Mouse (Mus musculus) gastrocnemius, postnatal 4 days (tissue): ENCODE results near the gene Hoxb7. TPM values are rescaled to one million over a fixed set of nuclear protein-coding genes. Genes with fewer than 3 reads are reported as not detected.

Experiments used
- DNase-seq, 2 experiments: peaks; one replicate each; pipeline ENCODE4 v3.0.0; 2021 to 2022; ENCODE audit warnings: low spot score in 2 of 2, mixed read lengths in 2 of 2
- total RNA-seq, 2 experiments: library from RNA; stranded (reverse); gene quantifications; 2 replicates each; pipeline ENCODE4 v1.2.3; 2021

Hoxb7 gene
- total RNA-seq, 2 experiments from 2014 or later, result 1.8 to 2.1 TPM

- no peak for DNase-seq
Observed at GRCm38 (mm10) chr11:96284041-96284749, 2.2 kb upstream of the Hoxb7 start.

DNA sequence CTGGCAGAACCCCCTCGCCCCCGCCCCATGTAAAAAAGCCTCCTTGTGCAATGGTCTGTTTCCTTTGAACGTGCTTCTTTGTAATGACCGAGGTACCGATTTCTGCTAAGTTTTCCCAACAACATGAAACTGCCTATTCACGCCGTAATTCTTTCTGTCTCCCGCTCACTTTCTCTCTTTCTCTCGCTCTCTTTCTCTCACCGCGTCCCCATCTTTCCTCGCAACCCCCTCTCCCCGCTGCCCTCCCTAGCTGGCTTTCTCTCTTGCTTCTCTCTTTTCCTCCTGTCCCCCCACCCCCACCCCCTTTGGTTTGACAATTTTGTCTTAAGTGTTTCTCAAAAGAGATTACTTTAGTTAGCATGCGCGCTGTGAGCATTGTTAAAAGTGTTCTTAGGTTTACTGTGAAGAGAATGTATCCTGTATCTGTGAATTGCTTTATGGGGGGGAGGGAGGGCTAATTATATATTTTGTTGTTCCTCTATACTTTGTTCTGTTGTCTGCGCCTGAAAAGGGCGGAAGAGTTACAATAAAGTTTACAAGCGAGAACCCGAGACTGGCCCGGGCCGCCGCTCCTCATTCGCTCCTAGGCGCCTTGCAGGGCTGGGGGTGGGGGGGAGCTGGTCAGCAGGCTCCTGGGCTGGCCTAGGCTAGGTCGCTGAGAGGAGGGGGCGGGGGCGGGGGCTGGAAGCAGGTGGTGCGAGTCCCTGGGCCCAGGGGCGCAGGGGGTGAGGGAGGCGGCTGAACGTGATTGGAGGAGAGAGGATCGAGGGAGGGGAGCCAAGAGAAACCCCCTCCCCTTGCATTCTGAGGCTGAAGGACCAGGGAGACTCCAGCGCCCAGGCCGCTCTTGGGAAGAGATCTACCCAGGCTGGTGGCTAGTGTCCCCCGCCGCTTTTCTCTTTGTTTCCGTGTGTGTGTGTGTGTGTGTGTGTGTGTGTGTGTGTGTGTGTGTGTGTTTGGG is 1.4 kb upstream of the Hoxb7 start:
- DNase-seq, result no peak

DNA sequence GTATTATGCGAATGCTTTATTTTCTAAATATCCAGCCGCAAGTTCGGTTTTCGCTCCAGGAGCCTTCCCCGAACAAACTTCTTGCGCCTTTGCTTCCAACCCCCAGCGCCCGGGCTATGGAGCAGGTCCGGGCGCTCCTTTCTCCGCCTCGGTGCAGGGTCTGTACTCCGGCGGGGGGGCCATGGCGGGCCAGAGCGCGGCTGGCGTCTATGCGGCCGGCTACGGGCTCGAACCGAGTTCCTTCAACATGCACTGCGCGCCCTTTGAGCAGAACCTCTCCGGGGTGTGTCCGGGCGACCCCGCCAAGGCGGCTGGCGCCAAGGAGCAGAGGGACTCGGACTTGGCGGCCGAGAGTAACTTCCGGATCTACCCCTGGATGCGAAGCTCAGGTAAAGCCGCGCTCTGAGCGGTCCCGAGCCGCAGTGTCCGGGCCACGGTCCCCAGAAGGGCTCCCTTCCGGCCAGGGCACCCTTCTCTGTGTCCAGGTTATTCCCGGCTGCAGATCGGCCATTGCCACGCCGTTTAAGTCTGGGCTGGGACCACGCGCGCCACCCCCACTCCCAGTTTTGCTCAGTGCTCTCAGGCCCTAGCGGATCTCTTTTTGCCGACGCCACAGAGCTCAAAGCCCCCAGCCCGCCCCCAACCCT is 439 bp downstream of the Hoxb7 start:
- DNase-seq, result no peak

DNA sequence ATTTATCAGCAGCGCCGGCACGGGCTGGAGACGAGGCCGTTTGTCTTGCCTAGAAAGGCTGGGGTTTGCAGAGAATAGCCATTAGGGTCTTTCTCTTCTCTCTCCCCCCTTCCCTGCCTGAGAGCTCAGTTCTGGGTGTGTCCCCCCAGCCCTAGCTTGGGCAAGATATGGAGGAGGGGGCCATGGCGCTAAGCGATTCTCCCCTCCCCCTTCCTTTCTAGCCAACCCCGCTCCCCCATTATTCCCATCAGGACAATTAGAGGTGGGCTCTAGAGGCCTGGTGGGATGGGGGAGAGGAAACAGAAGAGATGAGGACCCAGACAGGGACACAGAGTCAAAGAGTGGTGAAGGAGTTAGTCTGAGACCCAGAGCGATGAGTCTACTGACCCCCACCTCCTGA is 988 bp downstream of the Hoxb7 start:
- no peak for DNase-seq

DNA sequence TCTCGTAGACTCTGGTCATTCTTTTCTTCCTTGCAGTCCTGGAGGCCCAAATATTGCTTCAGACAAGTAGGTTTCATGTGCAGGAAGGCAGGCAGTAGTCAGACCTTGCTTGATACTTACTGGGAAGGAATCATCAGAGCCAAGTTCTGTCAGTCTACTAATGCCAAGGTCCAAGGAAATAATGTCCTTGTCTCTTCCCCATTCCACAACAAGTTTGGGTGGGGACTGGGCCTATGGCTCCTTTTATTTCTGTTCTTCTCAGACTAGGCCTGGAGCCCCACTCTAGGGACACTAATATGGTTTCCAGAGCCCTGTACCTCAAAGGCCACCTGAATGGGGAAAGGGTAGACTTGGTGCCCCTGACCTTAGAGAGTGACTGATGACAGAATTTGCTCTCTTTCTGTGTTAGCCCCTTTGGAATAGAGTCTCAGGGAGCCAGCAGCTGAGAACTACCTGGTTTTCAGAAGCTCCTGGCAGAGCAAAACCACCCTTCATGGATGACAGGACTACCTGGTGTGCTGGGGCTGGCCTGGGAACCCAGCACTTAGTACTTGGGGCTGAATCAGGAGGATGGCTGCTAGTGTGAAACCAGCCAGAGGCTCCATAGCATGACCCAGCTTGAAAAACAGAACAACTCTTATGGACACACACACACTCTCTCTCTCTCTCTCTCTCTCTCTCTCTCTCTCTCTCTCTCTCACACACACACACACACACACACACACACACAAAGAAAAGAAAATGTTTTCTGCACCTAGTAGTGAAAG is 2.2 kb downstream of the Hoxb7 start:
- no peak for DNase-seq

DNA sequence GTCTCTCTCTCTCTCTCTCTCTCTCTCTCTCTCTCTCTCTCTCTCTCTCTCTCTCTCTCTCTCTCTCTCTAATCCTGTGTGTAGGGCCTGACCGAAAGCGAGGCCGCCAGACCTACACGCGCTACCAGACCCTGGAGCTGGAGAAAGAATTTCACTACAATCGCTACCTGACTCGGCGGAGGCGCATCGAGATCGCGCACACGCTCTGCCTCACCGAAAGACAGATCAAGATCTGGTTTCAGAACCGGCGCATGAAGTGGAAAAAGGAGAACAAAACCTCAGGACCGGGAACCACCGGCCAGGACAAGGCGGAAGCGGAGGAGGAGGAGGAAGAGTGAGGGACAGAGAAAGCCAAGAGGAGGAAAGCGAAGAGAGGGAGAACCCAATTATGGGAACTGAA is 2.9 kb downstream of the Hoxb7 start:
- no peak for DNase-seq

GRCm38 (mm10) chr11:96289837-96290236 is 3.4 kb downstream of the Hoxb7 start:
- DNase-seq, result no peak

DNA sequence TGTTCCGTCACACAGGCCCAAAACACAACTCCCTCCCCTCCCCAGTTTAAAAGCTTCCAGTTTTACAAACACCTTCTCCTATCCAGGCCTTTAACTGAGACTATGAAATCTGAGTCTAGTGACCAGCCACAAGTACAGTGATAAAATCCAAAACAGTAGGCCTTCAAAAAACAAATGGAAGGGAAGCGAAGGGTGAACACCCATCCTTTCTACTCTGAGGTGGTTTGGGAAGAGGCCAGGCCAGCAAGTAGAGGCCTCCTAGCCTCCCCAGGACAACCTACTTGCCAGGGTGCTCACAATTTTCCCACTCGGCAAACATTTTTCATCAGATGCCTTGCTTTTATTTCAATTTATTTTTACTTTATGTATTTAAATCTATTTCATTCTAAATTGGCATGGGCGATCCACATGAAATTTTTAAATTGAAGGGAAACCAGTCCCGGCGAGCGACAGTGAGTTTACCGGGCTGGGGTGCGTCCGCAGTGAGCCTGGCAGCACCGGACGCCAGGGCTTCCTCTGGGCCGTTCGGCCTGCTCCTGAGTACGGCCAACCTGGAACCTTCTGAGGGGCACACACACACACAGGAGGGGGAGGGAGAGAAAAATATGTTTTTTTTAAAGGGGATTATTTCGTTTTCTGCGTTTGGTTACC is 4.4 kb downstream of the Hoxb7 start:
- DNase-seq, result no peak

DNA sequence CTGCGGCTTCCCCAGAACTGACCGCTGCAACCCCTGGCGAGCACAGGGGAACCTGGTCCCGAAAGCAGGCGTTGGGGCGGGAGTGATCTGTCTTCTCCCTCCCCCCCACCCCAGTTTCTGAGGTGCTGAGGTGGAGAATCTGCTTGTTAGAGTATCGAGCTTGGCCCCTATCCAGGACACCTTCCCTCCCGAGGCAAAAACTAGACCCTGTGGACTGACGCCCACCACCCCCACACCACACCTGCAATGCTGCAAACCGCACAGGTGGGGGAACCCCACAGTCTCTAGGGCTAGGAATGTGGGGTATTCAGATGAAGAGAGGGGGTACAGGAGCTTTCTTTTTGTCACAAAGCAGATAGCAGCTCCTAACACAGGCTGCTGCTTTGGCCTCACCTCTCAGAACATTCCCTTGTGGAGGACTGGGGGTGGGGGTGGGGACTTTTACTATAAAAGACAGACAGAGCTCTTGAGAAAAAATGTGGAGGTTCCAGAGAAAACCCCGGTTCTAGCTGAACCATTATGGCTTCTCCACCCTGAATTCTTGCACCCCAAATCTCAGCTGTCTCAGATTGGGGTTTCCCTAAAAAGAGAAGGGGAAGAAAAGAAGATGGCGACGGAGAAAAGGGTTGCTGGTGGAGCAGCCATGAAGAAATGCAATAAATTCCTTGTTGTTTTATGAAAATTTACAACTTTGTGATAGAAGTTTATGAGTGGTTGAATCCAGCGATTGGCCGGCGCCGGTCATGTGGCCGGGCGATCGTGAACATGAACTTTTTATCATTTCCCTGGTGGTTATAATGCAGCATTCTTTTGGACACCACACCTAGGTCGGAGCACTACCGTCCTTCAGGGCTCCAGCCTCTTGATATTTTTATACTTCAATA is 5.5 kb downstream of the Hoxb7 start, which contains the start of gene Hoxb6:
Hoxb6 (plus strand) TSS at position 796 of the 884 bp plus-strand sequence.
- no peak for DNase-seq

GRCm38 (mm10) chr11:96292565-96293301 is 6.3 kb downstream of the Hoxb7 start:
- no peak for DNase-seq

DNA sequence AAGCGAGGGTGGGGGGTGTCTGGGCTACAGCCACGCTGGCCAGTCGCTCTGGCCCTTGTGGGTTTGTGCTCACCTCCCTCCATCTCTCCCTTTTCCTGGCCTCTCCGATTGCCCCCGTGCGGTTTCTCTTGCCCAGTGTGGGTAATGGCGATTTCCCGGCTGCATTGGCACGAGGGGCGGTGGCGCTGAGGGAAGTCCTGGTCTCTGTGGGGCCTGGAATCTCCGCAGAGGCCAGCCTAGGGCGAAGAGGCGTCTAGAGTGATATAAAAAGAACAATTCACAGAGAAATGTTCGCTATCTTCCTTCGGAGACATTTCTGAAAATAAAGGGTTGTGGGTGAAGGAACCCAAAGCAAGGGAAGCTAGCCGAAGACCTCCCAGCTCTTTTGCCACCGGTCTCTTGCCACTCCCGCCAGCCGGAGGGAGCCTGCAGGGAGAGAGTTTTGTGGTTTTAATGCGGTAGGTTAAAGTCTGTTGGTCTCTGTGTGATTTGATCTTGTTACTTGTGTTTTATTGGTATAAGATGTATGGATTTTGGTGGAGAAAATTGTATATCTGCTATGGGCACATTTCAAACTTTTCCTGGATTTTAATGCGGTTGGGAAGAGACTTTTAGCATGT is 7.0 kb downstream of the Hoxb7 start:
- no peak for DNase-seq

DNA sequence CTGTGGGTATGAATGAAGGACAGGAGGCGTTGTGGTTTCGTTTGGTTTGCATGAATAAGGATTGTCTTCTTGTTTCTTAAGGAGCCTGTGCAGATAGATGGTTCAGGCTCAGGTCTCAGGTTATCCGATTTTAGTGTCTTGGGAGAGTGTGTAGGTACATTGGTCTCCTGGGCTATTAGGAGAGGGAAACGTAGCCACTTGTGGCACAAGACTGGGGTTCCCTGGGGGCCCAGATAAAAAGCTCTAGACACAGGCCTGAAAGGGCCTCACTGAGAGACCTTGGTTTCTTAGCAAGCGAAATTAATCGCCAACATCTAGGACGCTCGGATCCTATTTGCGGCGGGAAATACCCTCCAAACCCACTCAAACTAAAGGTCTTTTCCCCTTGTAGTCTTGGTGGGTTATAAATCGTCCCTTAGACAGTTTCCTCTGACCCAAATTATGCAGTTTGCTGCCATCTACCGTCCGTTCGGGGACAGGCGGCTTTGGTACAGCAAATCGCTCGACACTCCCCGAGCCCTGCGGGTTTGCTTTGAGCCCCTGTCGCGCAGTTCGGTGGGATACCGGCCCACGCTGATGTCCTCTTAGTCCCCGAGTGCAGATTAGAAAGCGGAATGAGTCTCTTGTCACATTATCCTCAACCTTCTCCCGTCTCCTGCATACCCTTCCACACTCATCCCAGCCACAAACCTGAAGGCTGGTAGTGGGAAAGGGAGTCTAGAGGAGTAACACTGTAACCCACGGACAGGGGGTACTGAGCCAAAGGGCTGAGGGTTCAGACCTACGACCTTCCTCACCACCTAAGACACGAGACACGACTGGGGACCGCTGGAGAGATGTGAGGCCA is 8.0 kb downstream of the Hoxb7 start:
- DNase-seq, result peak; percentile 55 to 74

GRCm38 (mm10) chr11:96295092-96295835 is 8.8 kb downstream of the Hoxb7 start:
- no peak for DNase-seq

DNA sequence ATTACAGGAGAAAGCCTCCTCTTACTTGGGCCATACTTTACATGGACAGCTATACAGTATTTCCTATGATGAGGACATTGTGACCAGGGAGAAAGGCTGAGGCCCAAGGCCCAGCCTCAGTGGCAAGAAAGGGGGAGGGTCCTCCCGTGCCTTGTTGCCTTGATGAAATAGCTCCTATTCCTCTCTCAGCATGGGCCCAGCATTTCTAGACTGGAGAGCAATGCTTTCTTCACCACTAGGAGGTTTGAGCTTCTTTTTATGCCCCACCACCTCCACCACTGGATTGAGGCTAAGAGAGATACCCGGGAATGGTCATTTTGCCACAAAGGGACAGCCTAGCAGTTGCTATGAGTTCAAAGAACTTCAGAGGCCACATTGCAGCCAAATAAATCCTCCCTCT is 10.6 kb downstream of the Hoxb7 start:
- DNase-seq, result no peak

GRCm38 (mm10) chr11:96297428-96297827 is 11.0 kb downstream of the Hoxb7 start:
- DNase-seq, result no peak

- no peak for DNase-seq
Observed at GRCm38 (mm10) chr11:96297968-96298635, 11.7 kb downstream of the Hoxb7 start.
